Mouse (Mus musculus): Measurements from ENCODE around the gene Map2k7. TPM values are rescaled to one million over a fixed set of nuclear protein-coding genes. Genes with fewer than 3 reads are reported as not detected.

The Map2k7 gene
- 23.0 and 23.4 TPM in 2 replicates for polyA plus RNA-seq (2014; fragmentation: Nextera tagmentation; extraction: Ambion mirVana)

GRCm38 (mm10) chr8:4238434-4239192 is at the start of gene Map2k7, which contains the start of gene Gm49320:
Map2k7 (plus strand) TSS chr8:4238740.
Gm49320 (plus strand) TSS chr8:4238865.
- under 1% methylated on average over 71 of the region's 71 CpGs for WGBS
- peaks cover 5% of the 10 kb centered on the region for H3K36me3 ChIP-seq (ENCODE audit: control insufficient read depth, insufficient read depth, low read length)
- peak; percentile 100 for DNase-seq (ENCODE audit: low spot score)
- peak within 1 kb of the TSS; percentile 80 for H3K27ac ChIP-seq (ENCODE audit: low read depth, low read length)
- H3K4me3 ChIP-seq (ENCODE audit: low read depth, low read length): peak within 1 kb of the TSS; percentile 79
- peak; percentile 95 for ATAC-seq (ENCODE audit: insufficient read depth, low FRiP score, low TSS enrichment)
- peak within 1 kb of the TSS; percentile 78 for H3K4me2 ChIP-seq (ENCODE audit: low read depth)
- H3K9ac ChIP-seq (ENCODE audit: low read length): peak within 1 kb of the TSS; percentile 84
- peaks cover 13% of the 10 kb centered on the region for H3K4me1 ChIP-seq (ENCODE audit: control insufficient read depth, insufficient read depth, low read length)
- H3K9me3 ChIP-seq (ENCODE audit: control insufficient read depth, low read length): no peaks in the 10 kb centered on the region
- no peaks in the 10 kb centered on the region for H3K27me3 ChIP-seq (ENCODE audit: control insufficient read depth, insufficient read depth, low read length)

DNA sequence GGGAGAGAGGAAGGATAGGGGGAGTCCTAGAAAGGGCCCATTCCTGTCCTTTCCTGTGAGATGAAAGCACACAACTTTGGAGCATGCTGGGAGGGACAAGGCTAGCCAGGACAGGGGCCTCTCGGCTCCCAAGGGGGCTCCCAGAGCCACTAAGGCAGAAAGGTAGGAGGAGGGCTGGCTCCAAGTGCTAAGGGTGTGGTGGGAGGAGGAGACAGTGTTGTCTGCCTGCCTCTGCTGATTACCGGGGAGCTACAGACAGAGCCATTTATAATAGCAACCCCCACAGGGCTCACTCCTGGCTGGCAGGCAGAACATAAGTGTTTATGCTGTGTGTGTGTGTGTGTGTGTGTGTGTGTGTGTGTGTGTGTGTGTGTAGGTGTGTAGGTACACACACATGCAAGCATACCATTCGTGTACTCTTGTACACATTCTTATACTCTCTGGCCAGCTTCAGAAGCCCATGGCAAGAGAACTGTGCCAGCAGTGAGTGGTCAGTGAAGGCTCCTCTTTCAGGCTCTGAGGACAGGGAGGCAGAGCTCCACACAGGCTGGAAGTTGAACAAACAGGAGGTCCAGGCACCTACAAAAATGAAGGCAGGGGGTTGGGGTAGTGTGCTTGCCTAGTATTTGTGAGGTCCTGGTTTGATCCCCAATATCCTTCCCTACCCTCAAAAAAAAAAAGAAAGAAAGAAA is 49.4 kb upstream of the Map2k7 start:
- H3K27ac ChIP-seq (ENCODE audit: low read depth, low read length): no peak overlapping the region
- ATAC-seq (ENCODE audit: insufficient read depth, low FRiP score, low TSS enrichment) (no peak), DNase-seq (ENCODE audit: low spot score) (no peak)
- H3K27me3 ChIP-seq (ENCODE audit: control insufficient read depth, insufficient read depth, low read length): no peaks in the 10 kb centered on the region
- 0 out of 2 replicates have a peak, but pooled peaks cover 8% of the 10 kb centered on the region for H3K4me1 ChIP-seq (ENCODE audit: control insufficient read depth, insufficient read depth, low read length)
- no peak overlapping the region for H3K9ac ChIP-seq (ENCODE audit: low read length)
- peaks cover 5% of the 10 kb centered on the region for H3K36me3 ChIP-seq (ENCODE audit: control insufficient read depth, insufficient read depth, low read length)
- 25% methylated on average over 3 of the region's 3 CpGs for WGBS
- H3K4me3 ChIP-seq (ENCODE audit: low read depth, low read length): no peak overlapping the region
- H3K4me2 ChIP-seq (ENCODE audit: low read depth): no peak overlapping the region
- no peaks in the 10 kb centered on the region for H3K9me3 ChIP-seq (ENCODE audit: control insufficient read depth, low read length)

- DNase-seq (ENCODE audit: low spot score) (no peak), ATAC-seq (ENCODE audit: insufficient read depth, low FRiP score, low TSS enrichment) (peak; percentile 46)
- H3K4me2 ChIP-seq (ENCODE audit: low read depth): no peak overlapping the region
- 60% methylated on average over 5 of the region's 5 CpGs for whole genome bisulfite sequencing
- H3K27me3 ChIP-seq (ENCODE audit: control insufficient read depth, insufficient read depth, low read length): no peaks in the 10 kb centered on the region
- no peak overlapping the region for H3K4me3 ChIP-seq (ENCODE audit: low read depth, low read length)
- peaks cover 2% of the 10 kb centered on the region for H3K36me3 ChIP-seq (ENCODE audit: control insufficient read depth, insufficient read depth, low read length)
- no peak overlapping the region for H3K9ac ChIP-seq (ENCODE audit: low read length)
- peak overlapping the region; percentile 11; the same call in 1 of the 2 replicates for H3K27ac ChIP-seq (ENCODE audit: low read depth, low read length)
- H3K4me1 ChIP-seq (ENCODE audit: control insufficient read depth, insufficient read depth, low read length): 0 out of 2 replicates have a peak, but pooled peaks cover 8% of the 10 kb centered on the region
- no peaks in the 10 kb centered on the region for H3K9me3 ChIP-seq (ENCODE audit: control insufficient read depth, low read length)
These were observed 46.2 kb upstream of the Map2k7 start for GRCm38 (mm10) chr8:4192305-4192704.

GRCm38 (mm10) chr8:4192807-4193587 is 45.5 kb upstream of the Map2k7 start:
- H3K9me3 ChIP-seq (ENCODE audit: control insufficient read depth, low read length): no peaks in the 10 kb centered on the region
- H3K27me3 ChIP-seq (ENCODE audit: control insufficient read depth, insufficient read depth, low read length): no peaks in the 10 kb centered on the region
- H3K36me3 ChIP-seq (ENCODE audit: control insufficient read depth, insufficient read depth, low read length): no peaks in the 10 kb centered on the region; the same call in 1 of the 2 replicates
- H3K9ac ChIP-seq (ENCODE audit: low read length): 0 out of 2 replicates have a peak overlapping the region, but pooled peaks have one; percentile 1
- peak overlapping the region; percentile 24 for H3K4me2 ChIP-seq (ENCODE audit: low read depth)
- peak; percentile 88 for DNase-seq (ENCODE audit: low spot score)
- peak; percentile 85 for ATAC-seq (ENCODE audit: insufficient read depth, low FRiP score, low TSS enrichment)
- peak overlapping the region; percentile 11; the same call in 1 of the 2 replicates for H3K27ac ChIP-seq (ENCODE audit: low read depth, low read length)
- no peak overlapping the region for H3K4me3 ChIP-seq (ENCODE audit: low read depth, low read length)
- 0 out of 2 replicates have a peak, but pooled peaks cover 8% of the 10 kb centered on the region for H3K4me1 ChIP-seq (ENCODE audit: control insufficient read depth, insufficient read depth, low read length)
- WGBS: 3% methylated on average over 18 of the region's 18 CpGs

DNA sequence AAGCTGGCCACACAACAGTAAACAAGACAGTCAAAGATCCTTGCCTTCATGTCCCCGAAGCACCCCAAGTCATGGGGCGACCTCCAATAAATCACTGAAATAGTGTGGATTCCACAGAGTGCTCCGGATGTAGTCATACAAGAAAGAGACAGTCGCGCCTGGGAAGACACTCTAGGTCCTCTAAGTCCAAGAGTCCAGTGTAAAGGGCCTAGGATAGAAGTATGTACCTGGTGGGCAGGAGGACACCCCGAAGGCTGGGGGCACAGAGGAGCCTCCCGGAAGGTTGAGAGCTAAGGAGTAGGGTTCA is 45.0 kb upstream of the Map2k7 start:
- no peak overlapping the region for H3K27ac ChIP-seq (ENCODE audit: low read depth, low read length)
- ATAC-seq (ENCODE audit: insufficient read depth, low FRiP score, low TSS enrichment): peak; percentile 8; the same call in 1 of the 2 replicates
- H3K27me3 ChIP-seq (ENCODE audit: control insufficient read depth, insufficient read depth, low read length): no peaks in the 10 kb centered on the region

DNA sequence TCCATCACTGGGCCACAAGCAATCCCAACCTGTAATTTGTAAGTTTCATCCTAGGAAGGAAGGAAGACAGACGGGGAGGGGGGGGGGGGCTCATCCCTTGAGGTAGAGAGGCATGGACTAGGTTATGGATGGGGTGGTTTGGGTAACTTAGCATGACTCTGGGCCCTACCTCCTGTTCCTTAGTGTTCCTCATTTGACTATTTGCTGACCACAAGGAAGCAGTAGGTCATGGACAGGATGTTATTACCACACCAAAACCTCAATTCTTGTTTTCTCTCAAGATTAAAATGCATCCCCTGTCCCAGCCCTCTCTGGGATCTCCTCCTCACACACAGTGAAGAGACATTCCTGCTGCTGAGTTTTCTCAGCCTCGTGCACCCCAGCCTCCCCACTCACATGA is 37.2 kb upstream of the Map2k7 start:
- DNase-seq (ENCODE audit: low spot score) (no peak), ATAC-seq (ENCODE audit: insufficient read depth, low FRiP score, low TSS enrichment) (no peak)
- no peaks in the 10 kb centered on the region; the same call in 1 of the 2 replicates for H3K36me3 ChIP-seq (ENCODE audit: control insufficient read depth, insufficient read depth, low read length)
- H3K27me3 ChIP-seq (ENCODE audit: control insufficient read depth, insufficient read depth, low read length): peaks cover 19% of the 10 kb centered on the region
- WGBS: 61% methylated on average over 2 of the region's 2 CpGs
- no peaks in the 10 kb centered on the region for H3K9me3 ChIP-seq (ENCODE audit: control insufficient read depth, low read length)
- H3K4me1 ChIP-seq (ENCODE audit: control insufficient read depth, insufficient read depth, low read length): no peaks in the 10 kb centered on the region
- no peak overlapping the region for H3K4me2 ChIP-seq (ENCODE audit: low read depth)
- no peak overlapping the region for H3K4me3 ChIP-seq (ENCODE audit: low read depth, low read length)
- H3K9ac ChIP-seq (ENCODE audit: low read length): no peak overlapping the region
- H3K27ac ChIP-seq (ENCODE audit: low read depth, low read length): no peak overlapping the region

More for the DNA sequence above, 45.0 kb upstream of the Map2k7 start:
- Histone ChIP-seq H3K4me1 (ENCODE audit: control insufficient read depth, insufficient read depth, low read length) (0 out of 2 replicates have a peak, but pooled peaks cover 8% of the 10 kb centered on the region), H3K36me3 (ENCODE audit: control insufficient read depth, insufficient read depth, low read length) (no peaks in the 10 kb centered on the region; the same call in 1 of the 2 replicates), H3K4me3 (ENCODE audit: low read depth, low read length) (no peak overlapping the region), H3K9ac (ENCODE audit: low read length) (no peak overlapping the region), H3K4me2 (ENCODE audit: low read depth) (peak overlapping the region; percentile 24), H3K9me3 (ENCODE audit: control insufficient read depth, low read length) (no peaks in the 10 kb centered on the region)
- 46% methylated on average over 7 of the region's 7 CpGs for WGBS
- no peak for DNase-seq (ENCODE audit: low spot score)

DNA sequence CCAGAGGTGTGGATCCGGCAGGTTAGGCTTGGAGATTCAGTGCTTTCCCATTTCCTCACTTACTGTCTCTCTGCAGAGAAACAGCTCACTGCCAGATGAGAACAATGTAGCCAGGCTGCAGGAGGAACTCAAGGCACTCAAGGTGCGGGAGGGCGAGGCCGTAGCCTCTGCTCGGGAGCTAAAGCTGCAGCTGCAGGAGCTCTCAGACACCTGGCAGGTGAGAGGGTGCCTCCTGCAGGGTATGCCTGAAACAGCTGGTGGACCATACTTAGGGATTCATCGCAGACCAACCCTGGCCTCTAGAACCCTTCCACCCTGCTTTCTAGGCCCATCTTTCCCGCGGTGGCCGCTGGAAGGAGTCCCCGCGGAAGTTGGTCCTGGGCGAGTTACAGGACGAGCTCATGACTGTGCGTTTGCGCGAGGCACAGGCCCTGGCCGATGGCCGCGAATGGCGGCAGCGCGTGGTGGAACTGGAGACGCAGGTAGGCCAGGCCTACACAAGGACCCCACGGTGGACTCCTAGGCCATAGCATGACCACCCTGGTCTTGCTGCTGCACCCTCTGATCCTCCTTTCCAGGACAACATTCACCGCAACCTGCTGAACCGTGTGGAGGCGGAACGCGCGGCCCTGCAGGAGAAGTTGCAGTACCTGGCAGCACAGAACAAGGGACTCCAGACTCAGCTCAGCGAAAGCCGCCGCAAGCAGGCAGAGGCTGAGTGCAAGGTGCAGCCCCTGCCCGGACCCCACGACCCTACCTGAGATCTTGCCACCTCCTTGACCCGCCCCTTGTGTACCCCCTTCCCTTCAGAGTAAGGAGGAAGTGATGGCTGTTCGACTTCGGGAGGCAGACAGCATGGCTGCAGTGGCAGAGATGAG is 33.1 kb upstream of the Map2k7 start:
- Histone ChIP-seq H3K4me3 (ENCODE audit: low read depth, low read length) (no peak overlapping the region), H3K9me3 (ENCODE audit: control insufficient read depth, low read length) (no peaks in the 10 kb centered on the region), H3K27me3 (ENCODE audit: control insufficient read depth, insufficient read depth, low read length) (peaks cover 27% of the 10 kb centered on the region), H3K4me1 (ENCODE audit: control insufficient read depth, insufficient read depth, low read length) (no peaks in the 10 kb centered on the region), H3K9ac (ENCODE audit: low read length) (no peak overlapping the region), H3K4me2 (ENCODE audit: low read depth) (no peak overlapping the region), H3K27ac (ENCODE audit: low read depth, low read length) (no peak overlapping the region), H3K36me3 (ENCODE audit: control insufficient read depth, insufficient read depth, low read length) (no peaks in the 10 kb centered on the region; the same call in none of the 2 replicates)
- 7% methylated on average over 38 of the region's 38 CpGs for WGBS
- DNase-seq (ENCODE audit: low spot score) (no peak), ATAC-seq (ENCODE audit: insufficient read depth, low FRiP score, low TSS enrichment) (no peak)

Data from neural tube, embryonic 11.5 days (tissue).